Mouse (Mus musculus) G1E (cell line): Measurements from ENCODE around the gene Mapkapk2.

ENCODE experiments used
- CTCF ChIP-seq: IDR thresholded peaks from 2 replicates; pipeline ENCODE4 v1.5.1; 2012; ENCODE audit warnings: low read depth, low read length, inconsistent platforms, mixed read lengths
- GATA1 ChIP-seq: IDR thresholded peaks from 2 replicates; pipeline ENCODE4 v1.6.1; 2012; ENCODE audit warnings: borderline replicate concordance, low read length, inconsistent platforms, mixed read lengths
- POLR2AphosphoS5 ChIP-seq: IDR thresholded peaks from 2 replicates; pipeline ENCODE4 v1.6.1; 2012; ENCODE audit warnings: low read depth, low read length, inconsistent platforms; ENCODE audit not compliant: insufficient replicate concordance

GRCm38 (mm10) chr1:131092846-131093245 lies 4.8 kb downstream of the Mapkapk2 start:
- TF ChIP-seq CTCF = no peak
- TF ChIP-seq GATA1 = no peak
- TF ChIP-seq POLR2AphosphoS5 = no peak
